Mouse (Mus musculus) kidney, postnatal 36 days (tissue): ENCODE measurements at regions not wholly inside any gene's neighbourhood (a gene's known extent, or its start where the extent isn't known, plus 50 kb on each side); places are given as distances from the start of the nearest gene placed in this dataset.

Experiments
- DNase-seq, 2 experiments: peaks; one replicate each; pipeline ENCODE4 v3.0.0; 2021 to 2022; ENCODE audit warnings: mixed read lengths in 2 of 2

DNA sequence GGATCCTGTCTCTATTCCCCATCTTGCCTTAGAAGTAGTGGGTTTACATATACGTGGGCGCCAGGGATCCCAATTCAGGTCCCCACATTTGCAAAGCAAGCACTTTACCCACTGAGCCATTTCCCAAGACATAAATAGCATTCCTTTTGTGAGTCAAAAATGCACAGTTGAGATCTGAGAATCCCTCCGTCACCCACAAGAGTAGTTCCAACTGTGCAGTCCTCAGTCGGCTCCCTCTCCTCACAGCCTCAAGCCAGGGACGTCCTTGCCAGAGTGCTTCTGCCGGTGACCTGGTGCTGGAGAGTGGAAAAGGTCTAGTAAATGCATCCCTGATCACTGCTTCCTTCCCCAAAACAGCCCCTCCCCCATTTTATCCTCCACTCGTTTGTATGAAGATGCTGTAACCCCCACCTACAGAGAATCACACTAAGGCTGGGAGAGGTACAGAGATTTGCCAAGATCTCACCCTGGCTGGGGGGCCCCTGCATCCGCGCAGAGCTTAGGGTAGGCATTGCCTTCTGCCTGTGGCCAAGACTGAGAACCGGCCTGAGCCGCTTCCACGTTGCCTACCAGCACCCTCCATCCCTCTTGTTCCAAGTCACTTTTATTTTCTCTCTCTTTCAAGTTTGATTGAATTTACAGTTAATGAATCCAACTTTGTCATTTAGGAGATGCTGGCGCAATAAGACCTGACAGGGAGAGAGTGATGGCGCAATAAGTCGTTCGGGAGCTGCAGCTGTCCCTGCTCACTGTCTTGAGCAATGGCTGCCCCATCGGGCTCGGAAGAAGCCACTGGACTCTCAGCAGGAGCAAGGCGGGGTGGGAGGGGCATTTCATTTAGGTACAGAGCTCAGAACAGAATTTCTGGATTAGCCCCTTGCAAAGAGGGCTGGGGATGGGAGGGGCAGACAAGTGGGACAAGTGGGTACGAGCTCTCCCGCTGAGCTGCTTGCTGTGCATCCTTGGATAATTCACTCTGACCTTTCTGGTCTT, 74.5 kb upstream of the Zfp618 start:
- peak; percentile 18 to 21 for DNase-seq

DNA sequence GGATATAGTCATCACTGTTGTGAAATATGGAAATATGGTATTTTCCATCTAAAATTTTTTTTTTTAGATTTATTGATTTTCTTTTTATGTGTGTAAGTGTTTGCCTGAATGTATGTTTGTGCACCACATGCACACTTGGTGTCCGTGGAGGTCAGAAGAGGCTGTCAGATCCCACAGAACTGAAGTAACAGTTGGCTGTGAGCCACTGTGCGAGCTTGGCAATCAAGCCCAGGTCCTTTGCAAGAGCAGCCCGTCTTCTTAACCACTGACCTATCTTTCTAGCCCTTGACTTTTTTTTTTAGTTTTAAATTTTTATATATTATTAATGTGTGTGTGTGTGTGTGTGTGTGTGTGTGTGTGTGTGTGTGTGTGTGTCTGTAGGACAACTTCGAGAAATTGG, 52.5 kb upstream of the Zfp618 start:
- DNase-seq = no peak
